Mouse (Mus musculus) spleen, adult 18-20 months (tissue): ENCODE measurements around the gene Eif2b5.
"Not testable (repeated sequence)": the region's sequence is repeated elsewhere in the genome, so short reads cannot be mapped to it uniquely, and the experiment has no call there.

ENCODE experiments used
- DNase-seq, 2 experiments: peaks; one replicate each; pipeline ENCODE4 v3.0.0; 2022; ENCODE audit warnings: mixed read lengths in 2 of 2

The Eif2b5 gene

GRCm38 (mm10) chr16:20498677-20499475 lies at the start of gene Eif2b5:
Gene Eif2b5, plus strand, starts transcription at chr16:20498817.
- peak; percentile 89 to 94 for DNase-seq

GRCm38 (mm10) chr16:20451774-20452173 lies 46.8 kb upstream of the Eif2b5 start:
- no peak for DNase-seq

- DNase-seq = no peak
Observed at GRCm38 (mm10) chr16:20454155-20454654, 44.4 kb upstream of the Eif2b5 start.

- no peak for DNase-seq
Observed at GRCm38 (mm10) chr16:20456106-20456505, 42.5 kb upstream of the Eif2b5 start.

- DNase-seq = not testable (repeated sequence)
Observed at GRCm38 (mm10) chr16:20458736-20459135, 39.9 kb upstream of the Eif2b5 start.

GRCm38 (mm10) chr16:20464725-20465124 lies 33.9 kb upstream of the Eif2b5 start:
- no peak for DNase-seq

GRCm38 (mm10) chr16:20470981-20471380 lies 27.6 kb upstream of the Eif2b5 start:
- DNase-seq = no peak

- no peak for DNase-seq
Observed at GRCm38 (mm10) chr16:20471686-20472085, 26.9 kb upstream of the Eif2b5 start.

- DNase-seq = no peak
Observed at GRCm38 (mm10) chr16:20473748-20474147, 24.9 kb upstream of the Eif2b5 start.

- no peak for DNase-seq
Observed at GRCm38 (mm10) chr16:20474211-20474610, 24.4 kb upstream of the Eif2b5 start.

GRCm38 (mm10) chr16:20474786-20475185 lies 23.8 kb upstream of the Eif2b5 start:
- no peak for DNase-seq

- no peak for DNase-seq
Observed at GRCm38 (mm10) chr16:20475335-20475734, 23.3 kb upstream of the Eif2b5 start.

- DNase-seq = no peak
Observed at GRCm38 (mm10) chr16:20476857-20477256, 21.8 kb upstream of the Eif2b5 start.

- no peak for DNase-seq
Observed at GRCm38 (mm10) chr16:20477270-20477669, 21.3 kb upstream of the Eif2b5 start.

GRCm38 (mm10) chr16:20478504-20478903 lies 20.1 kb upstream of the Eif2b5 start:
- no peak for DNase-seq

- not testable (repeated sequence) for DNase-seq
Observed at GRCm38 (mm10) chr16:20479026-20479760, 19.4 kb upstream of the Eif2b5 start.

- no peak for DNase-seq
Observed at GRCm38 (mm10) chr16:20480115-20480514, 18.5 kb upstream of the Eif2b5 start.

- no peak for DNase-seq
Observed at GRCm38 (mm10) chr16:20481746-20482145, 16.9 kb upstream of the Eif2b5 start.

GRCm38 (mm10) chr16:20483716-20484115 lies 14.9 kb upstream of the Eif2b5 start:
- not testable (repeated sequence) for DNase-seq

- no peak for DNase-seq
Observed at GRCm38 (mm10) chr16:20485061-20485460, 13.6 kb upstream of the Eif2b5 start.

- no peak for DNase-seq
Observed at GRCm38 (mm10) chr16:20486048-20486447, 12.6 kb upstream of the Eif2b5 start.

- DNase-seq = no peak
Observed at GRCm38 (mm10) chr16:20488151-20488550, 10.5 kb upstream of the Eif2b5 start.

GRCm38 (mm10) chr16:20488751-20489150 lies 9.9 kb upstream of the Eif2b5 start:
- DNase-seq = not testable (repeated sequence)

GRCm38 (mm10) chr16:20489233-20489632 lies 9.4 kb upstream of the Eif2b5 start:
- no peak for DNase-seq
